17 mouse cellular contexts compared by ENCODE assay signal in the genomic region with DNA sequence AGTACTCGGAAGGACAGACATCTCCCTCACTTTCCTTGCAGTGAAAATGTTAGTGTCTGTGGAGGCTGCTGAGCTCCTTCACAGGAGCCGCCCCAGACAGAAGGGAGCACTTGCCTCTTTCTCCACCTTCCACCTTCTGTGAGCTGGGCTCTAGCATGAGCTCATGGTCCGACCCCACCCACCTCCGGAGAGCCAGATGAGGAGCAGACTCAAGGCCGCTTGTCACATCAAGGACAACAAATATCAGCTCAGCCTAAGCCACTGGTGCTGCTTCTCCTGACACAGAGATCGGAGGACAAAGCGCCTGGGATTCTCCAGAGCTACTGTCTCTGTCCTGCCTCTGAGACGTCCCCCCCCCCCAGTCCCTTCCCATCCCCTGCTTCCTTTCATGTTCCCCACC.
DNase-seq lines count a peak whose midpoint lies in the region; ATAC-seq lines count a peak whose summit lies in the region.
"Had no signal": no experiment of that assay in that cellular context is flagged by ENCODE, and none has a peak within 500 bp of the region (broad histone marks: within the 10 kb centered on the region; RNA-seq: fewer than 3 reads in every experiment).

No protein-coding gene starts in this region.

- H3K27me3 ChIP-seq in hindbrain, embryonic 11.5 days (ENCODE audit: control insufficient read depth, insufficient read depth, low read length) = peaks cover 23% of the 10 kb centered on the region
- H3K27me3 ChIP-seq in hindbrain, embryonic 16.5 days (replicated peaks; ENCODE audit: control insufficient read depth, insufficient read depth, low read length) = 0 out of 2 replicates have a peak, but pooled peaks cover 2% of the 10 kb centered on the region
- peaks cover 81% of the 10 kb centered on the region for H3K27me3 ChIP-seq in midbrain, embryonic 12.5 days
- 0 out of 2 replicates have a peak, but pooled peaks cover 2% of the 10 kb centered on the region for H3K27me3 ChIP-seq in neural tube, embryonic 14.5 days (ENCODE audit: control insufficient read depth, insufficient read depth, low read length)

- H3K36me3 ChIP-seq in hindbrain, embryonic 11.5 days (ENCODE audit: control insufficient read depth, insufficient read depth, low read length) = no peaks in the 10 kb centered on the region
- no peaks in the 10 kb centered on the region for H3K36me3 ChIP-seq in hindbrain, embryonic 16.5 days (ENCODE audit: control insufficient read depth, insufficient read depth, low read length)
- H3K36me3 ChIP-seq in midbrain, embryonic 12.5 days = no peaks in the 10 kb centered on the region
- H3K36me3 ChIP-seq in neural tube, embryonic 14.5 days (ENCODE audit: control insufficient read depth, insufficient read depth, low read length) = no peaks in the 10 kb centered on the region
- H3K36me3 ChIP-seq: embryonic facial prominence, embryonic 13.5 days had no signal

- no peak overlapping the region for H3K4me2 ChIP-seq in hindbrain, embryonic 11.5 days (replicated peaks; ENCODE audit: low read depth, low read length)
- H3K4me2 ChIP-seq in hindbrain, embryonic 16.5 days (ENCODE audit: low read length) = no peak overlapping the region
- no peak overlapping the region; the same call in 1 of the 2 replicates for H3K4me2 ChIP-seq in midbrain, embryonic 12.5 days (replicated peaks)
- no peak overlapping the region for H3K4me2 ChIP-seq in neural tube, embryonic 14.5 days (ENCODE audit: low read depth, low read length)
- H3K4me2 ChIP-seq: embryonic facial prominence, embryonic 13.5 days; liver, embryonic 11.5 days; lung, embryonic 14.5 days had no signal

- ATAC-seq in hindbrain, embryonic 11.5 days (ENCODE audit: low FRiP score) = 0 out of 2 replicates have a peak, but pooled peaks have one; percentile 2
- no peak for ATAC-seq in hindbrain, embryonic 16.5 days
- no peak for ATAC-seq in midbrain, embryonic 12.5 days (ENCODE audit: low FRiP score, low read depth)
- no peak for ATAC-seq in neural tube, embryonic 14.5 days (ENCODE audit: low read depth)

- H3K9me3 ChIP-seq in hindbrain, embryonic 11.5 days (ENCODE audit: control insufficient read depth, low read length) = no peaks in the 10 kb centered on the region
- H3K9me3 ChIP-seq in hindbrain, embryonic 16.5 days (ENCODE audit: control insufficient read depth, low read length) = no peaks in the 10 kb centered on the region
- H3K9me3 ChIP-seq in midbrain, embryonic 12.5 days = 0 out of 2 replicates have a peak, but pooled peaks cover 2% of the 10 kb centered on the region
- no peaks in the 10 kb centered on the region for H3K9me3 ChIP-seq in neural tube, embryonic 14.5 days (ENCODE audit: control insufficient read depth, low read length)

- peak; percentile 32 for DNase-seq in adrenal gland, adult 2 months
- DNase-seq in adrenal gland, postnatal 10 days = no peak
- DNase-seq in hindbrain, embryonic 11.5 days (ENCODE audit: low spot score) = peak; percentile 53
- DNase-seq in urinary bladder, postnatal 14 days (ENCODE audit: low spot score) = no peak
- DNase-seq in left cerebral cortex, postnatal 4 days = no peak
- DNase-seq: cerebellum, postnatal 10 days; gastrocnemius, postnatal 10 days; heart, postnatal 4 days; kidney, adult 9 months; lung, embryonic 14.5 days; right cerebral cortex, postnatal 25 days had no signal

- peak overlapping the region; percentile 85 for H3K27ac ChIP-seq in hindbrain, embryonic 11.5 days (ENCODE audit: low read depth, low read length)
- no peak overlapping the region for H3K27ac ChIP-seq in hindbrain, embryonic 16.5 days (ENCODE audit: low read depth, low read length)
- peak overlapping the region; percentile 83 for H3K27ac ChIP-seq in midbrain, embryonic 12.5 days (replicated peaks)
- peak overlapping the region; percentile 70 for H3K27ac ChIP-seq in neural tube, embryonic 14.5 days (ENCODE audit: low read depth, low read length)
- H3K27ac ChIP-seq: embryonic facial prominence, embryonic 13.5 days; macrophage had no signal

- no peak overlapping the region for H3K4me3 ChIP-seq in hindbrain, embryonic 11.5 days (ENCODE audit: low read depth, low read length)
- no peak overlapping the region for H3K4me3 ChIP-seq in hindbrain, embryonic 16.5 days (ENCODE audit: low read length)
- H3K4me3 ChIP-seq in midbrain, embryonic 12.5 days = no peak overlapping the region
- no peak overlapping the region for H3K4me3 ChIP-seq in neural tube, embryonic 14.5 days (ENCODE audit: low read depth, low read length)
- H3K4me3 ChIP-seq: embryonic facial prominence, embryonic 13.5 days had no signal

- H3K9ac ChIP-seq in hindbrain, embryonic 11.5 days (ENCODE audit: low read depth, low read length) = peak overlapping the region; percentile 16; the same call in 1 of the 2 replicates
- H3K9ac ChIP-seq in hindbrain, embryonic 16.5 days (ENCODE audit: low read depth, low read length) = no peak overlapping the region
- H3K9ac ChIP-seq in midbrain, embryonic 12.5 days (replicated peaks) = no peak overlapping the region
- H3K9ac ChIP-seq in neural tube, embryonic 14.5 days (replicated peaks; ENCODE audit: low read depth, low read length) = no peak overlapping the region
- H3K9ac ChIP-seq: embryonic facial prominence, embryonic 13.5 days; lung, embryonic 14.5 days had no signal

- intact Hi-C loops in left cerebral cortex, postnatal 4 days (cut with DNase I) = no loop called here

- H3K4me1 ChIP-seq in hindbrain, embryonic 11.5 days (replicated peaks; ENCODE audit: control insufficient read depth, insufficient read depth, low read length) = peaks cover 15% of the 10 kb centered on the region
- peaks cover 20% of the 10 kb centered on the region for H3K4me1 ChIP-seq in hindbrain, embryonic 16.5 days (ENCODE audit: control insufficient read depth, insufficient read depth, low read depth, low read length)
- H3K4me1 ChIP-seq in midbrain, embryonic 12.5 days = peaks cover 57% of the 10 kb centered on the region
- H3K4me1 ChIP-seq in neural tube, embryonic 14.5 days (ENCODE audit: control insufficient read depth, insufficient read depth, low read length) = peaks cover 20% of the 10 kb centered on the region

- 32% methylated on average over 8 of the region's 8 CpGs for WGBS in hindbrain, embryonic 11.5 days
- WGBS in hindbrain, embryonic 16.5 days = 35% methylated on average over 8 of the region's 8 CpGs
- WGBS in midbrain, embryonic 12.5 days = 41% methylated on average over 6 of the region's 8 CpGs
- 27% methylated on average over 6 of the region's 8 CpGs for WGBS in neural tube, embryonic 14.5 days

Comparison
In these comparisons a context has a peak if more than half of its experiments do, and no peak if none do; other contexts are left out.
1. DNase-seq: peak in adrenal gland, adult 2 months (single experiment) and hindbrain, embryonic 11.5 days (single experiment); none in adrenal gland, postnatal 10 days (single experiment), urinary bladder, postnatal 14 days (single experiment) and left cerebral cortex, postnatal 4 days (single experiment).